Mouse (Mus musculus) kidney, postnatal 25 days (tissue): ENCODE results near the gene Mrps16.
A peak's percentile ranks its signal among the peaks of the same experiment; 100 is the strongest.

Experiments used
- DNase-seq, 2 experiments: peaks; one replicate each; pipeline ENCODE4 v3.0.0; 2021; ENCODE audit warnings: mixed read lengths in 2 of 2

Mrps16 gene

DNA sequence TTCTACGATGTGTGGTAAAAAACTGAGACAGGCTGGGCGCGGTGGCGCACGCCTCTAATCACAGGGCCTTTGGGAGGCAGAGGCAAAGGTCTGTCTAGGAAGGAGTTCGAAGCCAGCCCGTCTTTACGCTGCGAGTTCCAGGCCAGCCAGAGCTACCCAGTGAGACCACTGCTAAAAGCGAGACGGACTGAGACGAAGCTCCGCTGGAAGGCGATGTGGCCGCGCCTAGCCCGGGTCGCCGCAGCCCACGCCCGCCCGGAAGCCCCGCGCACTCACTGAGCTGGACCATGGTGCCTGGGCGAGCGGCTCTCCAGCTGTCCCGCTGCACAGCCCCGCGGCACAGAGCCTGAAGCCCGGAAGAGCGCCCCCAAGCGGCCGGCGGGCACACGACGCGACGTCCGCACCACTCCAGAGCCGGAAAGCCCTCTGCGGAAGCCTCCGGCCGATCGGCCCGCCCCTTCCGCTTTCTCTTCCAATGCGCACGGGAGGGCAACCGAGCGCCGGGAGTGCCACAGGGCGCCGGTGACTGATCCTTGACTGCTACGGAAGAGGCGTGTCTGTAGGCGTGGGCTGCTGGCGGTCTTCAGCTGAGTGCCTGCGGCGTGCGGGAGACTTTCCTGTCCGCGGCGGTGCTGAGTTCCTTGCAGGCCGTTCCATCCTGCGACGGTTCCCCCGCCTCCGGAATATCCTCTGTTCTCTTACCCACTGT lies at the start of gene Mrps16:
TSS of gene Mrps16 (minus strand) at position 430 of the 709 bp plus-strand sequence.
- peak; percentile 95 to 99 for DNase-seq

DNA sequence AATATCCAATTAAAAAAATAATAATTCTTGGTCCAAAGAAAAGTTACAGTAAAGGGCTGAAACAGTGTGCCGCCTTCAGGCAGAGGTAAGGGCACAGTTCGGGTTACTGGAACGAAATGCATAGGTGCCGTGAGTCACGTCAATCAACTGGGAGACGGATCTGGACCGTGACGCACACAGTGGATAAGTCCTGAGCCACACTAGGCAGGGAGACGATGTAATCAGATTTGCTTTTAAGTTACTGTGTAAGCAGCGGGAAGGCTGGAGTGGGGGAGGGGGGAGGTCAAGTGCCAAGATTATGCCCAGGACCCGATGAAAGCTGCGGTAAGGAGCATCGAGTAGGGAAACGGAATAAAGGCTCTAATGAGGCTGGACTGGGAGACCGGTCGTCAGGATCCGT lies 48.8 kb upstream of the Mrps16 start:
- no peak for DNase-seq

DNA sequence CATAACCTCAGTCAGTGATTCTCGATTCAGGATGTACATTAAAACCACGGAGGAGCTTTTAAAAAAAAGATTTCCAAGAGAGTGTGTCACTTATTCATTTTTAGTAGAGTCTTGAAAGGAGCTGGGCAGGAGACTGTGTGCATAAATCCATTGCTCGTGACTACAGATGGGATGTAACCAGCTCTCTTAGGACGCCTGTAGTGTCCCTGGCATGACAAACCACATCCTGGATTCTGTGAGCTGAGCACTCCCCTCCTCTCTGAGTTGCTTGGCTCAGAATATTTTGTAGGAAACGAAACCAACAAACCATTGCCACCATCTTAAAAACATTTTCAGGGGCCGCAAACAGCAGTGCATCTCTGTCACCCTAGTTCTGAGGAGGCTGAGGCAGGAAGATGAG lies 43.5 kb upstream of the Mrps16 start:
- no peak for DNase-seq

DNA sequence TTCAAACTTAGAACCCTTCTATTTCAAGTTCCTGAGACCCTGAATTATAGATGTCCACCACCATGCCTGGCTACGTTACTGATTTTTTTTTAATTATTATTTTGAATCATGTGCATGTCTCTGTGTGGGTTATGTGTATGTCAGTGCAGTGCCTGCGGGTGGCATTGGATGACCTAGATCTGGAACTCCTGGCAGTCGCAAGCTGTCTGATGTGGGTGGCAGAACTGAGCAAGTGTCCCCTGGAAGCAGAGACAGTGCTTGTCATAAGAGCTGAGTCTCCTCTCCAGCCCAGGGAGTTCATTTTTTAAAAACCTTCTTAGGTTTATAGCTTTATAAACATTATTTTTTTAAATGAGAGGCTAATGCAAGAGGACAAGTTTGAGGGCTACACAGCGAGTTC lies 39.0 kb upstream of the Mrps16 start:
- no peak for DNase-seq

DNA sequence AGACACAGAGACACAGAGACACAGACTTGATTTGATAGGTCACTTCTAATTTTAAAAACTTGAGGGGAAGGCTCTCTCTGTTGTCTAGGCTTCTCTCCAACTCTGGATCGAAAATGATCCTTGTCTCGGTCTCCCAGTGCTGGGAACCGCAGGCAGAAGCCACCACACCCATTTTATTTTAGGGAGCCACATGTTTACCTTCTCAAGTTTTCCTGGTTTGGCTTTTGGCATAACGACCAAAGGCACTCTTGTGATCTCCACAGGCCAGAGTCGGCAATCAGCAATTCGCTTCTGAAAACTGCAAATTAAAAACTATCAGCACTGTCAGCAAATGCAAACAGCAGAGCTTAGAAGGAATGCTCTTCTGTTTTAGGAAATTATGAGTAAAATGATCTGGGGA lies 38.3 kb upstream of the Mrps16 start:
- no peak for DNase-seq

DNA sequence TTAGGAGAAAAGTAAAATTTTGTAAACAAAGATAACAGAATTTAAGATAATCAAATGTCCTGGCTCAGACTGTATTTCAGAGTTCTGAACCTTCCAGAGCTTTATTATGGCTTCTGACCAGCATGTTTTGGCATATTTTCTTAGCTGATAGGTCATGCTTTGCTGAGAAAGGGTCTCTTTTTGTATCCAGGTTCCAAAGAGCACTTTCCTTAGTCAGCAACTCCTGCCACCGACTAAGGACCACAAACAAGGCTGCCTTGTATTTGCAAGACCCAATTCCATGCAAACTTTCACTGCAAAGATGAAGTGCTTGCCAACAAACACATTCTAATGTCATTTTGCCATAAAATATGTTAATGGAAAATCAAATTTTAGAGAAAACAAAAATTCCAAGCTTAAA lies 36.4 kb upstream of the Mrps16 start:
- no peak for DNase-seq

DNA sequence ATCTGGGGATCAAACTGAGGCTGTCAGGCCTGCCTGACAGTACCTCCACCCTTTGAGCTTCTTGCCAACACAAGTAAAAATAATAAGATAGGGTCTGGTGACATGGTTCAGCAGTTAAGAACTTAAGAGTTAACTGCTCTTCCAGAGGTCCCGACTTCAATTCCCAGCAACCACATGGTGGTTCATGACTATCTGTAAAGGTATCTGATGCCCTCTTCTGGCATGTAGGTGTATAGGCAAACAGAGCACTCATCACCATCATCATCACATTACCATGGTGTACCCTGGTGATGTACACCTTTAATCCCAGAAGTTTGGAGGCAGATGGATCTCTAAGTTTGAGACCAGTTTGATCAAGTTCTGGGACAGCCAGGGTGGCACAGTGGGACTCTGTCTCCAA lies 35.2 kb upstream of the Mrps16 start:
- no peak for DNase-seq

DNA sequence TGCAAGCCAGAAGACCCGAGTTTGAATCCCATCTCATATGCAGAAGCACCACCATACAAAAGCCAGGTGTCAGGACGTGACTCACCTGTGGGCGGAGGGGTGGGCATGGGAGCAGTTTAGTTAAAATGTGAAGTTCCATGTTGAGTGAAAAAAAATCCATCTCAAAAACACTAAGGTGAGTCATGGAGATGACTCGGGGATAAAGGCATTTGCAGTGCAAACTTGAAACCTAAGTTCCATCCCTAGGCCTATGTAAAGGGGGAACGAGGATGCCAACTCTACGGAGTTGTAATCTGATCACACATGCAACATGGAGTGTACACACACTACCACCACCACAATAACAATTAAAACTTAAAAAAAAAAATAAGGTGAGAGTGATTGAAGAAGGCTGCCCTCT lies 29.6 kb upstream of the Mrps16 start:
- no peak for DNase-seq

DNA sequence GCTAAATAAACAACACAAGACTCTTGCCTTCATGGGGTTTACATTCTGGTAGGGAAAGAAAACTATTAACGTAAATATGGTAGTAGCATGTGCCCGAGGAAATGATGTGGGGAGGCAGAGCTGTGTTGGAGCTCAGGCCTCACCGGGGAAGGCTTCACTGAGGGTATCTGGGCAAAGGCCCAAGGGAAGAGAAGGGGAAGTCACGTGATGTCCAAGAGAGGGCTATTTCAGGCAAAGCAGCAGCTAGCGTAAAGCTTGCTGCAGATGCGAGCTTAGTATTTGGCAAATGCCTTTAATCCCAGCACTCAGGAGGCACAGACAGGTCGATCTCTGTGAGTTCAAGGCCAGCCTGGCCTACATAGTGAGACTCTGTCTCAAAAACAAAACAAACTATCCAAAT lies 28.8 kb upstream of the Mrps16 start:
- DNase-seq: peak in 1 of 2 experiments; percentile 32

DNA sequence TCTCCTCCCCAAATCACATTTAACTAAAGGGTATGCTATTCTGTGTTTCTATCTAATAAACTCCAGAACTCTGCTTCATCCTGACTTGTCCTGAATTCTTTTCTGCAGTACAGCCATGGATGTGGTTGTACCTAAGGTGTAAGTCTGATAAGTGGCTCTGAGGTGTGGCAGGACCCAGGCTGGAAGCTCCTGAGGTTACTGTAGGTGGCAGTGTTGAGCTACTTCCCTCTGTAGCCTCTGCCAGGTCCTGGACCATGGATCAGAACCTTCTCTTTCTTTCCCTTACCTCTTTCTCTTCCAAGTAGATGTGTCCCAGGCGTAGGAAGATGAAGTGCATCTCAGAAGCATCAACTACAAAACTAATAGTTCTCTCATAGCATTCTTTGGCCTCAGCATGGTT lies 6.6 kb upstream of the Mrps16 start:
- DNase-seq: peak; percentile 46 to 66

DNA sequence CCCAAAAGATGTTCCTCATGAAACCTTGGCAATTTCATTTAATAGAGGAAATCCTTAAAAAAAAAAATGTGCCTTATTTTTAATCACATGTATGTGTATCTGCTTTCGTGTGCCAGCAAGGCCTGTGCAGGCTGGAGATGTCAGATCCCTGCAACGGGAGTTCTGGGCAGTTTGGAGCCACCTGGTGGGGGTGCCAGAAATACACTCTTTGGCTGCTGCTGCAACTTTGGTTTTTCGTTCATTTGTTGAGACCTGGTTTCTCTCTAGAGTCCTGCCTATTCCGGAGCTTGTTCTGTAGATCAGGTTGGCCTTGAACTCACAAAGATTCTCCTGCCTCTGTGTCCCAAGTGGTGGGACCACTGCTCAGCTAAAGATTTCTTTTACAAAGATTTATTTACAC lies 5.4 kb upstream of the Mrps16 start:
- DNase-seq: peak; percentile 48 to 51

DNA sequence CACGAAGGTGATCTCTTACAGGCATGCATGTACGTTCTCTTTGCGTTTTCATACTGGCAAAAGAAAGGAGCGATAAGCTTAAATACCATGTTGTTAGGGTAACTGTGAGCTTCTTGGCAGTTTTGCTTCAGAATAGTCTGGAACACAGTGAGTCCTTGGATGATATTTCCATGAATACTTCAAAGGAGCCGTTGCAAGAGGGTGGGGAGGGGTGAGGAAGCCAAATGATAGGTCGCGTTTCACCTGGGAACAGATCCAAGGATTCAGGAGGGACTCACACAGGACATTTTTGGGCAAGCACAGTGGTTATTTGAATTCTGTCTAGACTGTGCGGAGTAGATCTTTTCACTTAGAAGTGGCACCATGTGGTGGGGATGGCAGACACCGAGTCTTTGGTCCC lies 3.8 kb upstream of the Mrps16 start:
- no peak for DNase-seq

DNA sequence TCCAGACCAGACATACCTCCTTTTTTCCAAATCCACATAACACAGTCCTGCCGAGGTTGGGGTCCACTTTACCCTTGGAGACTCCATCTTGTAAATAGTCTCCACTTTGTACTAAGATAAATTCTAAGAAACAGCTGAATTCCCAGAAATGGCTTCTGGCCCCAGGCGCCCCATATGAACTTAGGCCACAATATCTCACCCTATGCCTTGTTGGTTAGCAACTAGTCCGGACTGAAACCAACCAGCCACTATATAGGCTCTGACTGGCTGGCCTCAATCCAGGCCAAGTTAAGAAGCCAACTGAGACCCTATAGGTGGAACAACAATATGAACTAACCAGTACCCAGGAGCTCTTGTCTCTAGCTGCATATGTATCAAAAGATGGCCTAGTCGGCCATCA lies 1.1 kb downstream of the Mrps16 start:
- no peak for DNase-seq

DNA sequence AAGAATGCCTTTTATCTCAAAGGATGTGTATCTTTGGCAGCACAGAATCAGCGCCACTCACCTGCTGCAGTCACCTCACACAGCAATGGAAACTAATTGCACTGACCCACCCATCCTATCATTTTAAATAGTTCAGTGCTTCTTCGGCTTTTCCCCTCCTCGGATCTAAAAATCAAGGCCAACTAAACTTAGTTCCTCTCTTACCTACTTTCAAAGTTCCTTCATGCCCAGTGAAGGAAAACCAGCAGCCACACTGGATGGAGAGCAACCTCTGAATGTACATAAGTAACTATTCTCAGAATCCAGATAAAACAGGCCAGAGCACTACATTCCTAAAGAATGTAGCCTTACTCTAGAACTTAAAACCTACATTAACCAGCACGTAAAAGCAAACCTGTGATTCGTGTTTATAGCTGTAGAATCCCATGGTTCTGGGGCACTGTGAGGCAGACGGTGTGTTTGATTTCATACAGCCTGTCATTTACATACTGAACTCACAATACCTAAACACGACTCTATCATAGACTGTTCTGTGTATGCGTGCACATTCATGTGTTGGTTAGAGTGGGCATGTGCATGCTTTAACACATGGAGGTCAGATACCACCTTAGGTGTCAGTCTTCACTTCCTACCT lies 3.9 kb downstream of the Mrps16 start:
- no peak for DNase-seq

DNA sequence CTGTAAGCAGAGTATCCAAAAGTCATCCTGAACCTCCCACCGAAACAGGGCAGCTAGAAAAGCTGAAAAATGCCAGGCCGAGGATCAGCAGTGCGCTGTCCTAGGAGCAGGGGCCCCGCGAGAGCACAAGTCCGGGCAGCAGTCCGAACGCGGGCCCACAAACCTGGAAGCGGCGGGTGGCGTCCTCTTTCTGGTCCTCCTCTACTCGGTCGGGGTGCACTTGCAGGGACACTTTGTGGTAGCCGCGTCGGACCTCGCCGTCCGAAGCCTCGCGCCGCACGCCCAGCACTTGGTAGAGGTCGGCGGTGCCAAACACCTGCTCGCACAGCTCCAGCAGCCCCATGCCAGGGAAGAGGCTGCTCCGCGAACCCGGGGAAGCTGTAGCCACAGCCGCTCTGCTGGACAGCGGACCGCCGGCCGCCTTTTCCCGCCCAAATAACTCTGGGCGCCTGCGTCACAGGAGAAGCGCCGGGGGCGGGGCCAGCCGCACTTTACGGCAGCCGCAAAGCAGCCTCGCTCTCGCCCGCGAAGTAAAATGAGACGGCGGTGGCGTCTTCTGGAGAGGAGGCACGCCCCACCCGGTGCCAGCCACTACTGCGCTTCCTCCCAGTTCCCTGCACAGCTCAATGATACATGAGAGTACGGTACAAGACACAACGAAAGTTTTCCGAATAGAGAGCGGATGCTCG lies 4.8 kb downstream of the Mrps16 start, which contains the start of gene Dnajc9:
TSS of gene Dnajc9 (minus strand) at position 470 of the 689 bp plus-strand sequence.
- peak; percentile 97 for DNase-seq

DNA sequence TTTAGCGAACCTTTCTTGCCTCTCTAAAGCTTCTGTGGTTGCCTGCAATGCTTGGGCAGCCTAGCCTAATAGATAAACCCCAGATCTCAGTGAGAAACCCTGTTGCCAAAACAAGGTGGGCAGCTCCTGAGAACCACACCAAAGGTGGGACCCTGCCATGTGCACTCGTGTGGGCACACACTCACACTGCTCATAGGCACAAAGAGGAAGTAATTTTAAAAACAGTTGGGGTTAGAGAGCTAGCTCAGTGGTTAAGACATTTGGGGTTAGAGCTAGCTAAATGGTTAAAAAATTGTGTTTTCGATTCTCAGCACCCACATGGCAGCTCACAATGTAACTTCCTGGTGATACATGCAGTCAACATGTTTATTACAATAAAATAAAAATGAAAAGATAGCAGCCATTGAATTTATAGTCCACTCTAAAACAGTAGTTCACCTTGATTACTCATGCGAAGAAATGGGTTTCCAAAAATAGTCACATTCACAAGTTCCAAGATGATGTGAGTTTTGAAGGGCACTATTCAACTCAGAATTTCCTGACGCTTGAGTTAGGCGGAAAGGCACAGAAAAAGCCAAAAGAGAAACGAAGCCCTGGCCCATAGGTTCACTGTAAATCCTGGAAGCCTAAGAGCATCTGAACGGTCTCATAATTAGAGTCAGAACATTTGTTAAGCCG lies 13.5 kb downstream of the Mrps16 start:
- no peak for DNase-seq

DNA sequence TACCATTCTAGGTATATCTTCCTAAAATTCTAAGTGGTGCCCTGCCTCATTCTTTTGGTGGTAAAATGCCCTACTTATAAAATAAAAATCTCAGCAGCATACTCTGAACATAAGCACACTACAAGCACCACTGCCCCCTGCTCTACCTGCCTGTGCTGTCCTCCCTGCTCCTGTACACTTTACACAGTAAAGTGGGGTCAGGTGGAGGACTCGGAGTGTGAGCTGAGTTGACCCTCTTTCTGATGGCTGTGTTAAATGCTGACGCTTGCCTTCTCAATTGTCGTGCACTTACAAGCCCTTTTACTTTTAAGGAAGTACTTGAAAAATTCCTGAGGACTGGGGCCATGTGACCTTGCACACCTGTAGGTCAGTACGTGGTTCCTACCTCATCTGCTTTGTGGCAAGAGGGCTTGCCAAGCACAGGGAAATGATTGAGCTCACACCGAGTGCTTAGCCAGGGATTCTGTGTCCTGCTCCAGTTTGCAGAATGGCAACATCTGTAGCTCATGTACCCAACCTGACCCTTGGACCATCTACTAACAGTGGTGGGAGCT lies 14.3 kb downstream of the Mrps16 start:
- DNase-seq: no peak

DNA sequence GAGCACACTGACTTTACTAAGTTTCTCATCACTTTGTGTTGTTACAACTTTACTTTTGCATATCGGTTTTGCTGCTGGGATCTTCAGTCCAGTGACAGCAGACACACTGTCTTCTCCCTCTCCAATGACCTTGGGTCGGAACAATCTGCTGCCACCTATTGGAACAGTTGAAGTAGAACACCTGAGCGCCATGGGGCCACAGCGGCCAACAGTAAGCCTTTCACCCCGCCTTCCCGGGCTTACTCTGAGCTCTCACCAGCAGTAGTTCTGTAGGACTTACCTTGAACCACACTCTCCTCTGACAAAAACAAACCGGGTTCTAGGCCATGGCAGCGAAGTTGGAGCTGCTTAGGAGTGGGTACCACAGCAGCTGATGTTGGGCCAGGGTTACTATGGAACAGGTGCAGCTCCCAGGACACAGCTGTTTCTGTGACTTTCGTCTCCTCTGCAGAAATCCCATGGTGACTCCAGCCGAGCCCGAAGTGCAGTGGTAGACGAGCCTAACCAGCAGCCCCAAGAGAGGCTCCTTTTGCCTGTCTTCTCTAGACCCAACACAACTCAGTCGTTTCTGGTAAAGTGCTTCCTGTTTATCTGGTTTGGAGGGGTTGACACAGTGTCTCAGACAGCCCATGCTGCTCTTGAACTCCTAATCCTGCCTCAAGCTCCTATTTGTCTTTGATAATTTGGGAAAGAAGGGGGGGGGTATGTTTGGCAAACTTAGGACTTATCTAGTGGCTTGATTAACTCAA lies 14.9 kb downstream of the Mrps16 start:
- DNase-seq: peak; percentile 61 to 74

DNA sequence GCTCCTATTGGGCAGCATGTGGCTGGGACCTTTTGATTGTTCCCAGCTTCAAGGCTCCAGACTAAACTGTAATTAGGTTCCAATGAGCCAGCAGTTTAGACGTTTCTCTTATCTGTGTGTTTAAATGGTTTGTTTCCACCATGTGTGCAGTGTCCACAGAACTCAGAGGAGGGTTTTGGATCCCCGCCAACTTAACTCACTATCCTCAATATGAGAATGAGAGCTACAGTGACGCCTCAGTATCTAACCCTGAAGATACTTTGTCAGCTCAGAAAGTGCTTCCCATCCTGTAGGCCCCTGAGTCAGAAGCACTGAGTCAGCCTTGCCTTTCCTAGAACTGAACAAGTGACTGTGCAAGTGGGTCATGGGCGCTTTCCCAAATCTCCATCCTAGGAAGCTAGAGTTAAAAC lies 16.3 kb downstream of the Mrps16 start:
- DNase-seq: no peak

DNA sequence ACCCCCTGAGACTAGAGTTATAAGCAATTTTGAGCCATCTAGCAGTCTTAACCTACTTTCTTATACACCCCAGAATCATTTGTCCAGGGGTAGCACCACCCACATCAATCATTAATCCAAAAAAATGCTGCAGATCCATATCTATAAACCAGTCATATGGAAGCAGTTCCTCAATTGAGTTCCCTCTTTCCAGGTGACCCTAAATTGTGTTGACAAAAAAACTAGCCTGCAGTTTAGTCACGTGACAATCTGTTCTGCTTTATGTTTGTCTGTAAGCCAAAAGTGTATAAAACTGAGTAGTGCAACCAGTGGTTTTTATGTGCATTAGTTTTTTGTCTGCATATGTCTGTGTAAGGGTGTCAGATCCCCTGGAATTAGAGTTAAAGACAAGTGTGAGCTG lies 21.6 kb downstream of the Mrps16 start:
- no peak for DNase-seq

DNA sequence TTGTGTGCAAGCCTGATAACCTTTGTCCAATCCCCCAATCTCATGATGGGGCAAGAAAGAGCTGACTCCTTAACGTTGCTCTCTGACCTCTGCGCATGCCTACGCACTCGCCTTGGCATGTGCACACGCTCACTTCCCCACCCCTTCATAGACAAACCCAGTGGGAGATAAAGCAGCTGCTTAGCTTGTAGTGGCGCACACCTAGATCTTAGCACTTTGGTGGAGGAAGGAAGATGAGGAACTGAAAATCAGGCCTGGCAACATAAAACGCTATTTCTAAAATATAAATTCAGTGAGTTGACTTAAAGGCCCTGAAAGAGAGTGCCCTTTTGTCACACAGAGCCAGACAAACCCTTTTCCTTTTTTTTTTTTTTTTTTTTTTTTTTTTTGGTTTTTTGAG lies 22.6 kb downstream of the Mrps16 start:
- DNase-seq: no peak

DNA sequence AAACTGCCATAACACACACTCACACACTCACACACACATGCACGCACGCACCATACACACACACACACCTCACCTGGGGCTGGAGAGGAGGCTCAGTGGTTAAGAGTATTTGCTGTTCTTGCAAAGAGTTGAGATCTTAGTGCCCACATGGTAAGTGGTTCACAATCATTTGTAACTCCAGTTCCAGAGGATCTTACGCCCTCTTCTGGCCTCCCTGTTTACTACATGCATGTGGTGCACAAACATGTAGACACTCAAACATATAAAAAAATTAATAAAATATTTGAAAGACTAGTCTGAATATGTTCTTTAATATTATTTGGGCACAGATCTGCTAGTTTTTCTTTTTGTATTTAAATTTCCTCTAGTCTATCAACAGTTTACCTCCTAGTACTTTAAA lies 25.2 kb downstream of the Mrps16 start:
- no peak for DNase-seq
